In genomic region chr5:121949050-121949443, GRCm38 (mm10) we compare ENCODE assay signal across 7 mouse cellular contexts.
DNase-seq lines count a peak whose midpoint lies in the region; ATAC-seq and TF ChIP-seq lines count a peak whose summit lies in the region.

No protein-coding gene starts in this region.

- H3K36me3 ChIP-seq in lung, embryonic 14.5 days (ENCODE audit: insufficient read depth), result no peaks in the 10 kb centered on the region
- no peaks in the 10 kb centered on the region for H3K36me3 ChIP-seq in hindbrain, embryonic 11.5 days (ENCODE audit: control insufficient read depth, insufficient read depth, low read length)
- H3K36me3 ChIP-seq in liver, embryonic 14.5 days (replicated peaks; ENCODE audit: control insufficient read depth, insufficient read depth, low read depth), result no peaks in the 10 kb centered on the region
- H3K36me3 ChIP-seq in stomach, postnatal 0 days (ENCODE audit: control insufficient read depth, insufficient read depth, low read length), result no peaks in the 10 kb centered on the region

- no peak for TF ChIP-seq CTCF in lung, embryonic 14.5 days (IDR thresholded peaks at IDR 0.05; ENCODE audit: low read depth)
- no peak for TF ChIP-seq CTCF in liver, embryonic 14.5 days (IDR thresholded peaks at IDR 0.05; ENCODE audit: low read depth)
- TF ChIP-seq CTCF in stomach, postnatal 0 days (IDR thresholded peaks at IDR 0.05; ENCODE audit: low read depth), result no peak

- H3K9ac ChIP-seq in lung, embryonic 14.5 days, result no peak overlapping the region
- H3K9ac ChIP-seq in hindbrain, embryonic 11.5 days (ENCODE audit: low read depth, low read length), result peak overlapping the region; percentile 42; the same call in 1 of the 2 replicates
- H3K9ac ChIP-seq in liver, embryonic 14.5 days (replicated peaks), result no peak overlapping the region
- H3K9ac ChIP-seq in stomach, postnatal 0 days (ENCODE audit: low read length), result no peak overlapping the region

- no peaks in the 10 kb centered on the region for H3K9me3 ChIP-seq in lung, embryonic 14.5 days (ENCODE audit: low read depth, low read length)
- H3K9me3 ChIP-seq in hindbrain, embryonic 11.5 days (ENCODE audit: control insufficient read depth, low read length), result no peaks in the 10 kb centered on the region
- H3K9me3 ChIP-seq in liver, embryonic 14.5 days (ENCODE audit: control insufficient read depth, low read length), result no peaks in the 10 kb centered on the region
- no peaks in the 10 kb centered on the region for H3K9me3 ChIP-seq in stomach, postnatal 0 days (ENCODE audit: control insufficient read depth, low read length)

- no peak for DNase-seq in lung, embryonic 14.5 days
- no peak for DNase-seq in lung, postnatal 14 days
- DNase-seq in hindbrain, embryonic 11.5 days (ENCODE audit: low spot score), result no peak
- no peak for DNase-seq in liver, embryonic 14.5 days (ENCODE audit: low read depth in 3 of 3, low spot score in 3 of 3)
- no peak for DNase-seq in stomach, postnatal 0 days (ENCODE audit: low spot score)
- DNase-seq in kidney, postnatal 14 days, result no peak
- no peak for DNase-seq in gastrocnemius, postnatal 25 days

- H3K4me2 ChIP-seq in lung, embryonic 14.5 days, result peak overlapping the region; percentile 66
- 0 out of 2 replicates have a peak overlapping the region, but pooled peaks have one; percentile 2 for H3K4me2 ChIP-seq in hindbrain, embryonic 11.5 days (replicated peaks; ENCODE audit: low read depth, low read length)
- H3K4me2 ChIP-seq in liver, embryonic 14.5 days (ENCODE audit: low read depth), result peak overlapping the region; percentile 33
- H3K4me2 ChIP-seq in stomach, postnatal 0 days (replicated peaks; ENCODE audit: low read depth), result peak overlapping the region; percentile 53; the same call in 1 of the 2 replicates

- ATAC-seq in lung, embryonic 14.5 days (ENCODE audit: insufficient read depth), result no peak
- ATAC-seq in hindbrain, embryonic 11.5 days (ENCODE audit: low FRiP score), result peak; percentile 46; the same call in 1 of the 2 replicates
- no peak for ATAC-seq in liver, embryonic 14.5 days (ENCODE audit: insufficient read depth)
- ATAC-seq in stomach, postnatal 0 days (ENCODE audit: low FRiP score, low TSS enrichment), result no peak

- TF ChIP-seq EP300 in liver, embryonic 14.5 days (IDR thresholded peaks at IDR 0.05; ENCODE audit: low read depth), result no peak
- TF ChIP-seq EP300 in stomach, postnatal 0 days (optimal IDR thresholded peaks at IDR 0.05), result no peak

- peaks cover 10% of the 10 kb centered on the region; the same call in 1 of the 2 replicates for H3K4me1 ChIP-seq in lung, embryonic 14.5 days (ENCODE audit: insufficient read depth)
- peaks cover 6% of the 10 kb centered on the region for H3K4me1 ChIP-seq in hindbrain, embryonic 11.5 days (replicated peaks; ENCODE audit: control insufficient read depth, insufficient read depth, low read length)
- H3K4me1 ChIP-seq in liver, embryonic 14.5 days (replicated peaks; ENCODE audit: control insufficient read depth in 2 of 2, insufficient read depth in 2 of 2, low read length in 1 of 2), result peaks cover 0 to 4% of the 10 kb centered on the region in 2 experiments; a peak in 1 of 4 replicates
- 0 out of 2 replicates have a peak, but pooled peaks cover 3% of the 10 kb centered on the region for H3K4me1 ChIP-seq in stomach, postnatal 0 days (replicated peaks; ENCODE audit: control insufficient read depth, insufficient read depth)

- H3K27ac ChIP-seq in lung, embryonic 14.5 days (ENCODE audit: low read depth), result no peak overlapping the region
- H3K27ac ChIP-seq in hindbrain, embryonic 11.5 days (ENCODE audit: low read depth, low read length), result peak overlapping the region; percentile 77
- H3K27ac ChIP-seq in liver, embryonic 14.5 days, result no peak overlapping the region
- H3K27ac ChIP-seq in stomach, postnatal 0 days (replicated peaks), result no peak overlapping the region

- peaks cover 5% of the 10 kb centered on the region; the same call in 1 of the 2 replicates for H3K27me3 ChIP-seq in lung, embryonic 14.5 days (ENCODE audit: insufficient read depth, low read length)
- no peaks in the 10 kb centered on the region; the same call in none of the 2 replicates for H3K27me3 ChIP-seq in hindbrain, embryonic 11.5 days (ENCODE audit: control insufficient read depth, insufficient read depth, low read length)
- H3K27me3 ChIP-seq in liver, embryonic 14.5 days (ENCODE audit: control insufficient read depth, insufficient read depth, low read length), result peaks cover 16% of the 10 kb centered on the region
- H3K27me3 ChIP-seq in stomach, postnatal 0 days (ENCODE audit: control insufficient read depth, insufficient read depth, low read length), result no peaks in the 10 kb centered on the region

- H3K4me3 ChIP-seq in lung, embryonic 14.5 days (ENCODE audit: low read depth, low read length), result no peak overlapping the region
- no peak overlapping the region for H3K4me3 ChIP-seq in hindbrain, embryonic 11.5 days (ENCODE audit: low read depth, low read length)
- H3K4me3 ChIP-seq in liver, embryonic 14.5 days (ENCODE audit: insufficient read depth in 1 of 2, low read depth in 2 of 2, low read length in 2 of 2), result no peak overlapping the region
- H3K4me3 ChIP-seq in stomach, postnatal 0 days (ENCODE audit: low read depth, low read length), result no peak overlapping the region

- WGBS in lung, embryonic 14.5 days, result 13% methylated on average over 8 of the region's 8 CpGs
- WGBS in hindbrain, embryonic 11.5 days, result 30% methylated on average over 8 of the region's 8 CpGs
- WGBS in liver, embryonic 14.5 days (ENCODE audit: insufficient replicate concordance), result 33% methylated on average over 8 of the region's 8 CpGs
- WGBS in stomach, postnatal 0 days, result 25% methylated on average over 8 of the region's 8 CpGs

Comparison
In these comparisons a context has a peak if more than half of its experiments do, and no peak if none do; other contexts are left out.
1. H3K4me2 ChIP-seq: peak in every context shown above with its lines; median percentile 66 in lung, embryonic 14.5 days; 53 in stomach, postnatal 0 days; 33 in liver, embryonic 14.5 days; 2 in hindbrain, embryonic 11.5 days.